In the genomic region with DNA sequence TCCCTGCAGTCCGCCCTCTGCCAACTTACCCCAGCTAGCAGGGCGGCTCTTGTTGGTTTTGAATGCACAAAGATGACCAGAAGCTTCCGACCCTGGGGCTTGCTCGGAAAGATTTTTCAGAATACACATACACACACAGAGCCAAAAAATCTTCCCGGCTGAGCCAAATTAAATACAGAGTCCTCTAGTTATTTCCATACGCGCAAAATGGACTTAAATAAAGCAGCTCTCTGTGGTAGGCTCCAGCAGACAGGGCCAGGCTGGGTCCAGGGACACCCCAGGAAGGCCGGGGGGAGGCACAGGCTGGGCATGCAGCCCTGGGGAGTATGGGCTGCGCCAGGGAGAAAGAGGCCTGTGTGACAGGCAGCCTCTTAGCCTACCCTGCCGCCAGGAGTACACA, we compare ENCODE assay signal across 8 mouse cellular contexts.
DNase-seq lines count a peak whose midpoint lies in the region; ATAC-seq and TF ChIP-seq lines count a peak whose summit lies in the region.

No protein-coding gene starts in this region.

- DNase-seq in cerebellum, adult 11-12 months, result peak; percentile 69
- DNase-seq in Muller cell, postnatal 12 days (ENCODE audit: inconsistent ontology term), result peak; percentile 72
- peak; percentile 42 to 54 for DNase-seq in frontal cortex, postnatal 36 days (ENCODE audit: low spot score in 2 of 2)
- peak; percentile 54 to 72 for DNase-seq in layer of hippocampus, postnatal 10 days (ENCODE audit: low spot score in 2 of 2)
- DNase-seq in natural killer cell, adult 2 months (ENCODE audit: low spot score in 2 of 2), result no peak
- no peak for DNase-seq in adrenal gland, adult 18-20 months (ENCODE audit: low spot score in 2 of 2)

- no peak for TF ChIP-seq POLR2A in olfactory bulb, adult 2 months (IDR thresholded peaks at IDR 0.05; ENCODE audit: insufficient read depth, low read depth, low read length)

- ATAC-seq in cerebellum, adult (ENCODE audit: insufficient number of reproducible peaks, low FRiP score, low TSS enrichment), result no peak

- H3K27ac ChIP-seq in olfactory bulb, adult 2 months (ENCODE audit: insufficient read depth, low read depth, low read length), result peak overlapping the region; percentile 47

- no peak overlapping the region for H3K4me3 ChIP-seq in olfactory bulb, adult 2 months (ENCODE audit: insufficient read depth, low read depth, low read length)

- no peak for TF ChIP-seq CTCF in olfactory bulb, adult 2 months (IDR thresholded peaks at IDR 0.05; ENCODE audit: insufficient read depth, low read depth, low read length)

- H3K4me1 ChIP-seq in olfactory bulb, adult 2 months (ENCODE audit: control insufficient read depth, insufficient read depth, low read length), result peaks cover 52% of the 10 kb centered on the region

- 50% methylated on average over 10 of the region's 10 CpGs for WGBS in olfactory bulb, adult 2 months

Comparison
In these comparisons a context has a peak if more than half of its experiments do, and no peak if none do; other contexts are left out.
1. DNase-seq: peak in cerebellum, adult 11-12 months (single experiment), Muller cell, postnatal 12 days (single experiment), frontal cortex, postnatal 36 days (2 of 2) and layer of hippocampus, postnatal 10 days (2 of 2); none in natural killer cell, adult 2 months (0 of 2) and adrenal gland, adult 18-20 months (0 of 2).